Comparison of ENCODE assay signal across 8 mouse cellular contexts in genomic region chr8:106210821-106211345, GRCm38 (mm10). TPM values are rescaled to one million over a fixed set of nuclear protein-coding genes. Genes with fewer than 3 reads are reported as not detected.
DNase-seq lines count a peak whose midpoint lies in the region; ATAC-seq lines count a peak whose summit lies in the region.

Gene Slc7a6os (minus strand): TSS chr8:106210935.
Gene Prmt7 (plus strand): TSS chr8:106210936.

- no peaks in the 10 kb centered on the region for H3K9me3 ChIP-seq in hindbrain, embryonic 12.5 days (replicated peaks)

- H3K27ac ChIP-seq in hindbrain, embryonic 12.5 days: peak within 1 kb of the TSS; percentile 95

- peak; percentile 99 for ATAC-seq in hindbrain, embryonic 12.5 days (ENCODE audit: low FRiP score)

- H3K27me3 ChIP-seq in hindbrain, embryonic 12.5 days: no peaks in the 10 kb centered on the region

- H3K36me3 ChIP-seq in hindbrain, embryonic 12.5 days: peaks cover 42% of the 10 kb centered on the region

- H3K4me1 ChIP-seq in hindbrain, embryonic 12.5 days: peaks cover 13% of the 10 kb centered on the region

- peak; percentile 97 for DNase-seq in Muller cell, postnatal 12 days (ENCODE audit: inconsistent ontology term)
- DNase-seq in cerebellum, adult 9-11 months: peak; percentile 95
- peak; percentile 91 to 95 for DNase-seq in frontal cortex, postnatal 10 days (ENCODE audit: low spot score in 2 of 2)
- DNase-seq in layer of hippocampus, postnatal 25 days (ENCODE audit: extremely low spot score in 1 of 2, low spot score in 1 of 2): peak; percentile 93 to 95
- peak; percentile 96 for DNase-seq in lung, postnatal 25 days (ENCODE audit: low spot score)
- DNase-seq in retina, embryonic 14.5 days (ENCODE audit: low spot score): peak; percentile 96
- peak; percentile 96 for DNase-seq in thymus, postnatal 4 days

- peak within 1 kb of the TSS; percentile 85 for H3K4me3 ChIP-seq in hindbrain, embryonic 12.5 days

- under 1% methylated on average over 52 of the region's 52 CpGs for WGBS in hindbrain, embryonic 12.5 days

- H3K4me2 ChIP-seq in hindbrain, embryonic 12.5 days (replicated peaks): peak within 1 kb of the TSS; percentile 87

- H3K9ac ChIP-seq in hindbrain, embryonic 12.5 days: peak within 1 kb of the TSS; percentile 88

RNA-seq across cellular contexts. Expression of gene Slc7a6os, which starts in this region (rescaled TPM):
- polyA plus RNA-seq in hindbrain, embryonic 12.5 days (2016; fragmentation: Nextera tagmentation; extraction: Ambion mirVana): 37.2 and 38.5 TPM in 2 replicates
- 10 to 100 TPM; 24.6 to 27.4 TPM for total RNA-seq in layer of hippocampus, postnatal 25 days (2021)

RNA-seq across cellular contexts. Expression of gene Prmt7, which starts in this region (rescaled TPM):
- polyA plus RNA-seq in hindbrain, embryonic 12.5 days (2016; fragmentation: Nextera tagmentation; extraction: Ambion mirVana): 50.9 and 53.0 TPM in 2 replicates
- 10 to 100 TPM; 33.1 to 34.2 TPM for total RNA-seq in layer of hippocampus, postnatal 25 days (2021)

Comparison
In these comparisons a context has a peak if more than half of its experiments do, and no peak if none do; other contexts are left out.
1. Peak in every context shown above with its lines: DNase-seq, ATAC-seq, H3K4me3 ChIP-seq and H3K27ac ChIP-seq.